Mouse (Mus musculus) thymus, postnatal 0 days (tissue): Measurements from ENCODE around the gene Ss18l2. TPM values are rescaled to one million over a fixed set of nuclear protein-coding genes. Genes with fewer than 3 reads are reported as not detected.

Experiments
- DNase-seq: peaks from one replicate; pipeline ENCODE4 v3.0.0-alpha.2; 2015; ENCODE audit warnings: low spot score
- polyA plus RNA-seq: library from polyadenylated mRNA; unstranded; fragments of >200 nt; fragmentation: Nextera tagmentation; extraction: Ambion mirVana; gene quantifications from 2 replicates; pipeline ENCODE4 v1.2.1, GENCODE M21; 2015

Gene Ss18l2
- polyA plus RNA-seq, 1 experiment from 2014 or later: 127 TPM

GRCm38 (mm10) chr9:121697150-121698049 is 12.7 kb upstream of the Ss18l2 start:
- DNase-seq: no peak

DNA sequence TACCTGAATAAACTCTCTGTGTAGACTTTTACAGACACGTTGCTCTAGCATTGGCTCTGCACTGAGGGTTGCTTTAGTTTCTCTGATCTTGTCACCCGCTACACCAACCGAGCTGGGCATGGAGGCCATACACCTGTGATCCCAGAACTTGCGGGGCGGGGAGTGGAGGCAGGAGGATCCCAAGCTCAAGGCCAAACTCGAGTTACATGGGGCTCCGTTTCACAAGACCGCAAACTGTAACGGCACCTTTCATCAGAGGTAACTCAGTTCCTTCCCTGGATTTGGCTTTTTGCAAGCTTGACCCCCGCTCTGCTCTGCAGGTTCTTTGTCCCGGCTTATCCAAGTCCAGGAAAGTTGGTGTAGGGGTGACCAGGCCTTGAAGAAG is 5.9 kb upstream of the Ss18l2 start:
- DNase-seq: no peak

DNA sequence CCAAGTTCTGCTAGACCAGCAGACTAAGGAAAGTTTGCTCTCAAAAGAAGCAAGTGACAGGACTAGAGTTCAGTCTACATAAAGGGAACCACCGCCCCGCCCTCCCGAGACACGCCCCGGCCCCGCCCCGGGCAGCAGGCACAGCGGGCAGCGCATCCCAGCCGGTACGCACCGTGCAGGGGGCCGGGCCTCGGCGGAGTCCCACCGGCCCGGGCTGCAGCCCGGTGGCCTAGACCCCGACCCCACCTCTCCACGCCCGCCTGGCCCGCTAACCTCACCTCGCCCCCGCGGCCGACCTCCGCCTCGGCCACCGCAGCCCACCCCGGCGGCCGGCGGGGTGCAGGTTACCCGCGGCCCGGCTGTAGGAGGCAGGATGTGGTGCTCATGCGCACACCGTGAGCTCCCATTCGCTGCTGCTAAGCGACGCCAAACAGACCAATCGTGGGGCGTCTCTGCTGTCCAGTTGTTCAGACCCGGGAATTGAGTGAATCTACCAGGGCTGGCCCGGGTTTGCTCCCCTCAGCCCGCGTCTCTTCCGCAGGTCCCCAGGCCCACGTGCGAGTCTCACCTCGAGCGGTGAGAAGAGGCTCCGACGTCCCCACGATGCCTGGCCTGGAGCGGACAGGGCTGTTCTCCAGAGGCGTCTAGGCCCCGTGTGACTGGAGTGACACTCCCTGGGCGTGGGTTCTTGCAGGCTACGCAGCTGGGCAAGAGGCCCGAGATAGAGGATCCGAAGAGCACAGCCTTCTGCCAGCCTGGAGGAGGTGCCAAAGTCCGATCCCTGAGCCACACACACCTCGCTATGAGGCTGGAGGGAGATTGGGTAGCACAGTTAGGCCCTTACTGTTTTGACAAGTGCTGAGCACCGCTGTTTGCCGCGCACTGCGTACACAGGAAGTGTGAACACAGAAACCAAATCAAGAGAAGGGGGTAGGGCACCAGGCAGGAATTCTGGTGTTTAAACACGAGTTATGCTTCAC is 5.2 kb upstream of the Ss18l2 start, which contains the start of gene Sec22c:
Gene Sec22c, minus strand, starts transcription at position 845 of the 980 bp plus-strand sequence.
- peak; percentile 92 for DNase-seq

- no peak for DNase-seq
Observed at GRCm38 (mm10) chr9:121706029-121706675, 4.0 kb upstream of the Ss18l2 start.

GRCm38 (mm10) chr9:121707801-121708200 is 2.3 kb upstream of the Ss18l2 start:
- no peak for DNase-seq

- DNase-seq: no peak
Observed at GRCm38 (mm10) chr9:121708506-121709486, 1.3 kb upstream of the Ss18l2 start.

DNA sequence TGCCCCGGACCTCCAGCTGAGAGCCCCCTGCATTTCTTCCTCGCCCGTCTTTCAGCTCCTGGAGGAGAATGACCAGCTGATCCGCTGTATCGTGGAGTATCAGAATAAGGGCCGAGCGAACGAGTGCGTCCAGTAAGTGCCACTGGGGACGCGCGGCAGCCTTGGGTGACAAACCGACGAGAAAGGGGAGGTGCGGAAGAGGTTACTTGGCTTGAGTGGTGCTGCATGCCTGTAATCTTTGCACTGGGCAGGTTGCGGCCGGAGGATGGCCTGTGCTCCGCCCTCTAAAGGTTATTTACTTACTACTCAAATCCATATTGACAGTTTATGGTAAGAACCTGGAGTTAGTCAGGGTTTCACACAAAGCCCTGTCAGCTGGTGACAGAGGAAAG is 451 bp downstream of the Ss18l2 start:
- no peak for DNase-seq

DNA sequence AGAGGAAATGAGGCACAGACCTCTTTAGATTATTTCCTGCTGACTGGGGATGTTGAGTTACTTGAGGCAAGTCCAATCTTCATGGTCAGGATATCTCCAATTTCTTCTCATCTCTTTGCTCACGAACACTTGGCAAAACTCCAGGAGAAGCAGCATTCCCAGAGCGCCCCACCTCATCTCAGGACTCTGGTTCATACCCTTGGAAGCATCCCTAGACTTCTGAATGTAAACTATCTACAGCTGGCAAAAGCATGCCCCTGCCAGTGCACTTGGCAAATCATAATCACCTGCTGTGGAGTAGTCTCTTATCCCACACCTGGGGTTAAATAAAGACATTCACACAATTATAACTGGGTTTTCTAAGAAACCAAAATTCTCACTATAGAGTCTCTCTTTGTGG is 6.9 kb downstream of the Ss18l2 start:
- DNase-seq: no peak

GRCm38 (mm10) chr9:121718070-121718705 is 8.1 kb downstream of the Ss18l2 start:
- DNase-seq: peak; percentile 21

- peak; percentile 99 for DNase-seq
Observed at GRCm38 (mm10) chr9:121718792-121719318, 8.7 kb downstream of the Ss18l2 start, which contains the start of gene Nktr. Gene Nktr, plus strand, starts transcription at chr9:121719169.

GRCm38 (mm10) chr9:121719347-121720331 is 9.5 kb downstream of the Ss18l2 start:
- peak; percentile 55 for DNase-seq

GRCm38 (mm10) chr9:121740490-121740889 is 30.4 kb downstream of the Ss18l2 start:
- no peak for DNase-seq

DNA sequence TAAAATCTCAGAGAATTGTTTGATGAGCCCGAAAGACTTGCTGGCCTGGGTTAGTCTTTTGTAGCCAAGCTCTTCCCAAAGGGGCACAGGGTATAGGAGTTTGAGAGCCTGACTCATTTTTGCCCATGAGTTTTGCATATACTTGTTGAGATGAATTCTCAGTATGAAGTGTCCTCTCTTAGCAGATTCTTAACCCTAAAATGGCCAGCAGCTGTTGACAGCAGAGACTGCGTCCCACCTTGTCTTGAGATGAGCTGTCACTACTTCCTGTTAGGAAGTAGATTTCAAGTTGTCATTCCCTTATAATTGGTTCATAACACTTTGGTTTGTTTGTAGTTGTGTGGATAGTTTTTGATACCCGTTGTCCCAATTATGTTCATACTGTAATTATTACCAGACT is 31.0 kb downstream of the Ss18l2 start:
- no peak for DNase-seq

DNA sequence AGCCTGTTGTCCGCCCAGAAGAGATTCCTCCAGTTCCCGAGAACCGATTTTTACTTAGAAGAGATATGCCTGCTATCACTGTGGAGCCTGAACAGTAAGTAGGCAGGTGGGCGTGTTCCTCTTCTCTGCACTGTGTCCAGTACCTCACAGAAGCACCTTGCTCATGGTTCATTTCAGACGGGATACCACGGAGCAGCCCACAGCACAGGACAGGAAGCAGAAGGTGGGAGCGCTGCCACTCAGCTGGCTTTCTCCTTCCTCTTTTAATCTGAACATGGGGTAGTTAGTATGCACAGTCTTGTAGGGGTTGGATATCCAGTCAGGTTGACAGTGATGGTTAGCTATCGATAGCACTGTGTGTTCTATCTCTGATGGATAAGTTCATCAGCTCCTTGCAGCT is 33.9 kb downstream of the Ss18l2 start:
- DNase-seq: no peak

DNA sequence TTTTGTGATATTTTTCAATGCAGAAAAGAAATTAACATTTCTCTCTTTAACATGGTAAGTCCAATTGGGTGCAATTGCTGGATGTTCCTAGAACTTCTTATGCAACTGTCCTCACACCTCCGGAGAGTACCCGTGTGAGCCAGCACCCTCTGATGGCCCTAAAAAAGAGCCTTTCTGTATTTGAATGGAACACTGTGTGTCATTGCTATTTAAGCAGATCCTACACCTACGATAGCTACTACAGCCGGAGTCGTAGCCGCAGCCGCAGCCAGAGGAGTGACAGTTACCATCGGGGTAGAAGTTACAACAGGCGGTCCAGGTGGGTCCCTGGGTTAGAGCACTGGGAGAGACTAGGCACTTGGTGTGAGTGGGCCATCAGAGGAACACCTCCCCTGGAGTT is 42.6 kb downstream of the Ss18l2 start:
- no peak for DNase-seq

GRCm38 (mm10) chr9:121754624-121755023 is 44.5 kb downstream of the Ss18l2 start:
- no peak for DNase-seq

DNA sequence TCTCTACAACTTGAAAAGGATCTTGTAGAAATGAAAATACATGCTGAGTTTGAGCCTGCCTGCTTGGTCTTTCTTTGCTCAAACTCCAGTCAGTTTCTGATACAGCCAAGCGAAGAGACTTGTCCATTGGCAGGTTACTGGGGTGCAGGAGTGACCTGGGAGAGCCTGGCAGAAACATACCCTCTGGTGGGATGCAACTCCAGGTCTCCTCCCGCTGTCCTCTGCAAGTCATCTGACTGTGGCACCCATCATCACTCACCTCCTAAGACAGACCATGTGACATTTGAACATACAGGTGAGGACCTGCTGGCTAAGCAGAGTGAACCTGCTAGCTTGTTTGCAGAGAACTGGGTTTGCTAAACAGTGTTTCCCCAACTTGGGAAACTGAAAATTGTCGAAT is 46.7 kb downstream of the Ss18l2 start:
- DNase-seq: no peak

- peak; percentile 45 for DNase-seq
Observed at GRCm38 (mm10) chr9:121757432-121757831, 47.3 kb downstream of the Ss18l2 start.
